Mouse (Mus musculus) spleen, postnatal 14 days (tissue): Measurements from ENCODE around the gene Slf2.
A peak's percentile ranks its signal among the peaks of the same experiment; 100 is the strongest.

Source experiments
- DNase-seq, 2 experiments: peaks; one replicate each; pipeline ENCODE4 v3.0.0; 2021 to 2022; ENCODE audit warnings: low spot score in 2 of 2

Gene Slf2

DNA sequence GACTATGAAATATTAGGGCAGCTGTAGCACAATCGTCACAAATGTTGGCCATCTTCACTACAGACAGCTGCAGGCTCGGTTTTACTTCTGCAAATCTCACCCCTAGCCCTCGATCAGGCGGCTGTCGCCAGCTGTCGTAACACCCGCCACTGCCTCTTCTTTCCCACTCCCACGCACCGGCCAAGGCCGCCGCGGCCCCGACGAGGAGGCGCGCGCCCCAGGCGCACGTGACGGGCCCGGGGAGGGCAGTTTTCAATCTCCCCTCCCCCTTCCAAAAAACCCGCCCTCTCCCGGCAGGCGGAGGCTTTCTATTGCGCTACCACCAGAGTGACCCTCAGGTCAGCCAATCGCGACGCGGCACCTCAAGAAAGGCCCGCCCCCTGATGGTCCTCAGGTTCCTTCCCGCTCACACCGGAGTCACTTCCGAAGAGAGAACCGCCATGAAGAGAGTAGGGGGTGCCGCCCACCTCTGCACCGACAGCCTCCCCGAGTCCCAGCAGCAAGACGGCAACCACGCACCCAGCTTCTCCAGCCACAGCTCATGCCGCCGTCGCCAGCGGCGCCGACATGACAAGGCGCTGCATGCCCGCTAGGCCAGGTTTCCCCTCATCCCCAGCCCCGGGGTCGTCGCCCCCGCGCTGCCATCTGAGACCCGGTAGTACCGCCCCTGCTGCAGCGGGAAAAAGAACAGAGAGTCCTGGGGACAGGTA lies at the start of gene Slf2:
Slf2 (plus strand) TSS at position 408 of the 710 bp plus-strand sequence.
- peak; percentile 97 to 98 for DNase-seq

DNA sequence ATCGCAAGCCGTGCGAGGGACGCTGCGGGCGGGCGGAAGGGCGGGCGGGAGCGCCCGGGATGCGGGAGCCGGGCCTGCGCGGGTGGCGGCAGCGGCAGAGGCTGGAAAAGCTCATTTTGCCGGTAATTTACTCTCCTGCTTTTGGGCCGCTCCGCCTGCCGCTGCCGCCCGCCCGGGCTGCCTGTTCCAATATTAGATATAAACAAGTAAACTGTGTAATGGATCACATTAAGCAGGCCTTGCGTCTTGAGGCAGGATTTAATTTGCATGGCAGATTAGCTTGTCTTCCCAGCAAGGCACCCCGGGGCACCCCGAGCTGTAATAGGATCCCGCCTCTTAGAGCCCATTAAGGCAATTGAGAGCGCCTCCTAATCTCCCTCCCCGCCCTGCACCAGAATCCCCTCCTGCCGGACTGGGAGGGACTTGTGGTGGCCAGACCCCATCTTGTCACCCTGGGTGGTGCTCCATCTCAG lies 48.4 kb upstream of the Slf2 start:
- DNase-seq = no peak

DNA sequence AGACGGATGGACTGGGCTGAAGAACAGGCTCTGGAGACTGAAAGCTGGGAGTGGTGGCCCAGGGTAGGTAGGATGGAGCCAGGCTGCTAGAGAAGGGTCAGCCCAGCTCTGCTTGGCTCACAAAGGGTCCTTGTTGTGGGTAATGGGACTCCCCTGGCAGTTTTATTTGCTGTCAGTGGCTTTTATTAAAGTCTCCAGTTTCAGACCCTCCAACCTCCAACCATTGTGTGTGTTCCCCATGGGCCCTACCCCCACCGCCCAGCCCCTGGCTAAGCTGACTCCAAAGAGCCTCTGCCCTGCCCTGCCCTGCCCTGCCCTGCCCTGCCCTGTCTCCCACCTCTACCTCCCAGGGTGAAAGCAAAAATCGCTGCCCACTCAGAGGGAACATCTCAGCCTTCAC lies 46.6 kb upstream of the Slf2 start:
- DNase-seq = no peak

DNA sequence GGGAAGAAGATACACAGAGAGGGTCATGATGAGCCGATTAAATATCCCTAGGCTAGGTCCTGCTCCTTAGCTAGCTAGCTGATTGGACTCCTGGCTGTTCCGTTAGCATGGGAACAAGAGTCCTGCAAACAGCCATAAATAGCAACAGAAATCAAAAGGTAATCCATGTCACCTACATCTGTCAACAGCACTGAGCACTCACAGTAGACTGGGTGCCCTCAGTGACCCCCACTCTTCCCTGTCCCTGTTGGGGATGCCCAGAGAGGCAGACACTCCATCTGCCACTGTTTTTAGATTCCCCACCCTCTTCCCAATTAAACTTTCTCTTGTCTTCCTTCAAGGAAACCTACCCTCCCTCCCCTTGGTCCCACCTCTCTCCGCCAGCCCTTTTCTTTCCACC lies 44.5 kb upstream of the Slf2 start:
- no peak for DNase-seq

DNA sequence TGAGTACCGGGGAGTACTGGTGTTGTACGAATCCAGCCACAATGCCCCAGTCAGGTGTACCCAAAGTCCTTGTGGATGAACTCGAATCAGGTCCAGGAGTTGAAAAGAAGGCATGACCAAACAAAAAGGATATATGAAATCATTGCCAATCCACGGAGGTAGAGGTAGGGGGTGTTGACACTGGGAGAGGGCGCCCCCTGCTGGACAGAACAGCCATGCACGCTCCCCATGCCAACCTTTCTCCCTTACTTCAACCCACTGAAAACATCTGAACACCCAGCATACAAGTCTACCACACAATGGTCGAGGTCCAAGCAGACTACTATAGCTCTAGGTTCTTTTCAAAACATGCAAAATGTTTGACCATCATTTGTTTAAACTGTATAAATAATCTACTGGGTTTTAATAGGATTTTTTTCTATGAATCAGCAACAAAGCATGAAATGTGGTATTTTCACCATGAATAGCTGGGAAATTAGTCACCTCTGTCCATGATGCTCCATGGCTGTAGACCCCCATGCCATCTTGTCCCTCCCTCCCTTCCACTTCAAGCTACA lies 43.2 kb upstream of the Slf2 start:
- DNase-seq = peak; percentile 31 to 47

DNA sequence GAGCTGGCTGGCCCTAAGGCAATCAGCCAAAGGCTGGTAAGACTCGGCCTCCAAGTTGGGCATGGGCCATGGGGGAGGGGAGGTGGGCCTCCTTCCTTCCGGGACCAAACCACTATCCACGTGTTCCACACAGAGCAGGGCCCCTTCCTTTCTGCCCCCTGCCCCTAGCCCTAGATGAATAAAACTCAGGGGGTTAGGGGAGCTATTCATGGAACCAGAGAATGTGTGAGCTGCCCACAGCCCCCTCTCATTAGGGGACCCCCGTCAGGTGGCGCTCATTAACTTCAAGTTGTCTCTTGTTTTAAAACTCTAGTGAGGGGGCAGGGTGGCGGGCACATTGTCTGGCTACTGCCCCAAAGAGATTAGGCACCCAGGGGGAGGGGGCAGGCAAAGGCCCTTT lies 41.4 kb upstream of the Slf2 start:
- no peak for DNase-seq

DNA sequence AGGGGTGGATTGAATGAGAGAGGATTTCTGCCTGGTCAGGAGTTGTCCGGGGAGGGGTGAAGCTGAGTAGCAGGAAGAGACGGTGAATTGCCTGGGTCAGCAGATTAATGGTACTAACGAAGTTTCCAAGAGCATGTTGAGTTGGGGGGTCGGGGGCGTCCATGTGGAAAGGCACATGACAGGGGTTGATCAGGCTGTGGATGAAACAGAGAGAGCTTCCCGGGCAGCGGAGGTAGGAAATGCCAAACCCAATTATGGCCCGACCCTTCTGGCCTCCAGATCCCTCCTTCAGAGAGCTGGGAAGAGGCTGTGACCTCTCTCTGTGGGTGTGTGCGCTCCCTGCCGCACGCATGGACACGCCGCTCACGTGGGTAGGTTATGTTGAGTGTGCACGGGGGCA lies 39.5 kb upstream of the Slf2 start:
- DNase-seq = no peak

DNA sequence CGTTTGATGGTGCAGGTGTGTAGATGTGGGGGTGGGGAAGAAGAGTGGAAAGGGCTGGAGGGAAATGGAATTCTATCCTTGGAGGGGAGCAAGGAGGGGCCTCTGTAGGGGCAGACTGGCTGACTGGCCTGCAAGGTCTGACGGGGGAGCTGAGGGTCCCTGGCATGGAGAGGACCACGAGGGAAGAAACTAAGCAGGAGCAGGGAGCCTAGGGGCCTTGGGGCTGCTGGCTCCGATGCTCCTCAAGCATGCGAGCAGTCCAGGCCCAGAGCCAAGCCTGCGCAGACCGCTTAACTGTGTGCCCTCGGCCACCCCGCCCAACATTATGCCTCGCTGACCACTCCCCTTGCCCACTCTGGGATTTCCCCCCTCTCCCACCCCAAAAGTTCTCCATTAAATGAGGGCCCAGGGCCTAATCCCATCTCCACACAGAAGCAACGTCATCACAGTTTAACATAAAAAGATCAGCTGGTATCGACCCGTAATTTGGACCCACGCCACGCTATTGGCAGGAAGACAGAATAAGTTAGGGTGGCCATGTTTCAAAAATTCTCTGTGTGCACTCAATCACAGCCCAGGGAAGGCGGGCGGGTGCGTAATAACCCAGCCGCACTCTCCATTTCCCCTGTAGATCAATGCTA lies 37.6 kb upstream of the Slf2 start:
- DNase-seq = no peak

DNA sequence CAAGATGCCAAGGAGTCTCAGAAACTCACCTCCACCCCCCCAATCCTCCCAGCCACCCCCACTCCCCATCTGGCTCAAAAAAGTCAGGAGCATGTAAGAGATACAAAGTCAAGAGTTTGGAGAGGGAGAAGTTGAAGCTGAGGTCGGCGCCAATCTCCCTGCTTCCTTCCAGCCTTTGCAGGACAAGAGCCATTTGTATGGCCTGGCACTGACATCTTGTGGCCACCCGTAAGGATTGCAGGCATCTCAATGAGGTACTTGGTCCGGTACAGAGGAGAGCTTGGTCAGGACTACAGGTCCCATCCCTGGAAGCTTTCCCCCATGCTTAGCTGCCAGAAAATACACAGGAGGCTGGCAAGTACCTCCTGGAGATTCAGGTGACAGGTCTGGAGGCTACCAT lies 35.7 kb upstream of the Slf2 start:
- peak in 1 of 2 experiments; percentile 33 for DNase-seq

DNA sequence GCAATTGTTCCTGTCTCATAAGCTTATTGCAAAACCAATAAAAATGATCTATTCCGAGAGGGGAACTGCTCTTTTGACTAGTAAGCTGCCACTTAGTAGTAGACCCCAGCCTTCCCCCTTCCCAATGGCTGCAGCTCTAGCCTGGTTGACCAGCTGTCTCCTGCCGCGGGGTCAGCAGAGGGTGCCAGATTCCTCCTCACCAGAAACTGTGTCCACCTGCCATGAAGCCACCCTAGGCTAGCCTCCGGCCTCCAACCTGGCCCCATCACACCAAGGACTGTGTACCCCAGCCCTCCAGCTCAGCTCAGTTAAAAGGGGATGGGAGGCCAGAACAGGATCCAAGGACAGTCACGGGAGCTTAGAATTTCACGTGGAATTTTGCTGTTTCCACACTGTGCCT lies 34.5 kb upstream of the Slf2 start:
- DNase-seq = no peak

DNA sequence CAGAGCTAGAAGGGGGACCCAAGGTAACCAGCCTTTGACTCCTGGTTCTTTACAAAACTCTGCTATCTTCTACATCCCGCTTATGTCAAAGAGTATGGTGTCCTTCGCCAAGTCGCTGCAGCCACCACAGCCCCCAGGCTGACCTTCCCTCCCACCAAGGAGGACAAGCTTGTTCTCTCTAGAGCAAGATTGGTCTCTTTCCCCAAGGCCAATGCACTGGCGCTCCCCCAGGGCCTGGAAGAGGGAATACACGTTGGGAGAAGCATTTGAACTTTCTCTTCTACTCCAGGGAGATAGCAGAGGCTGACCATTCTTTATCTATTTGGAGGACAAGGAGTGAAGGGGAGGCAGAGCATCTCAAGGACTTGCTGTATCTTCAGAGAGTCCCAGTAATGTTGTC lies 33.4 kb upstream of the Slf2 start:
- no peak for DNase-seq

DNA sequence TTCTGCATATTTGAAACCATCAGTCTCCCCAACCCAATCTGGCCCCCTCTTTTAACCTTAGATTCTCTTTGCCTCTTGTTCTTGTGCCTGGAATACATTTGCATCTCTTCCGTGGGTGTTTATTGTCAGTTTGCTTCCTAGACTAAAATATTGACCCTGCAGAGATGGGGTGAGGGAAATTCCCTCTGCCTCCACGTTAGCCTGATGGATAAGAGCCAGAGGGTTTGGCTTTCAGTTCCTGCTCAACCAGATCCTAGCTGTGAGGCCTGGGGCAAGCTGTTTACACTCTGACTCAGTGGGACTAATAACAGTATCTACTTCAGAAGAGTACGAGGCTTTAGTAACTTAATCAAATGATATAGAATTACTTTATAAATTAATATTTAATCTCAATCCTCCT lies 32.3 kb upstream of the Slf2 start:
- DNase-seq = no peak

DNA sequence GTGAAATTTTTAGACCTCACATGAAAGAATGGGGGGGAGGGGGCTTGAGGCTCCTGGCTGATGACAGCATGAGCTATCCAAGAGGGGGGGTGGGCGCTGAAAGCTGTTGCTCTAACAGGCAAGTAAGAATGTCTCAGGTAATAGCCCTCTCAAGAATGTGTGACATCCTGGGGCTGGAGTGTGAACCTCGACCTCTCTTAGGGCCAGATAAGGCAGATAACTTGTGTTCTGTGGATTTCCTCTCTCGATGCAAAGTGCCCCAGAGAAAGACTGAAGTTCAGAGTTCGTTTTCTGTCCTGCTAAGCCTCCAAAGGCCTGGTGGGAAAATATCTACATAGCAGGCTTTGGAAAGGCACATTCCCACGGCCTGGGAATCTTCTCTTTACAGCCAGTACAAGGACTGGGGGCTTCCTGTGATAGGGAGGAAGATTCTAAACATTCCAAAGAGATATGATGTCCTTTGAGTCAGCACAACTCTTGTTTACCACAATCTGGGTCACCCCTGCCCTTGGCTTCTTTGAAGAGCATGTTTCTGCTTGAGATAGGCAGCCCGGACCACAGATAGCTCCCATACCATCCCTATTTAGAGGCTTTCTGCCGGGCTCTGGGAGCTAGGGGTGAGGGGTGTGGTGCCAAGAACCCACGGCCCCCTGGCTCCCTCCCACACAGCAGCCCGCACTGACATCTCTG lies 31.7 kb upstream of the Slf2 start:
- DNase-seq = no peak

DNA sequence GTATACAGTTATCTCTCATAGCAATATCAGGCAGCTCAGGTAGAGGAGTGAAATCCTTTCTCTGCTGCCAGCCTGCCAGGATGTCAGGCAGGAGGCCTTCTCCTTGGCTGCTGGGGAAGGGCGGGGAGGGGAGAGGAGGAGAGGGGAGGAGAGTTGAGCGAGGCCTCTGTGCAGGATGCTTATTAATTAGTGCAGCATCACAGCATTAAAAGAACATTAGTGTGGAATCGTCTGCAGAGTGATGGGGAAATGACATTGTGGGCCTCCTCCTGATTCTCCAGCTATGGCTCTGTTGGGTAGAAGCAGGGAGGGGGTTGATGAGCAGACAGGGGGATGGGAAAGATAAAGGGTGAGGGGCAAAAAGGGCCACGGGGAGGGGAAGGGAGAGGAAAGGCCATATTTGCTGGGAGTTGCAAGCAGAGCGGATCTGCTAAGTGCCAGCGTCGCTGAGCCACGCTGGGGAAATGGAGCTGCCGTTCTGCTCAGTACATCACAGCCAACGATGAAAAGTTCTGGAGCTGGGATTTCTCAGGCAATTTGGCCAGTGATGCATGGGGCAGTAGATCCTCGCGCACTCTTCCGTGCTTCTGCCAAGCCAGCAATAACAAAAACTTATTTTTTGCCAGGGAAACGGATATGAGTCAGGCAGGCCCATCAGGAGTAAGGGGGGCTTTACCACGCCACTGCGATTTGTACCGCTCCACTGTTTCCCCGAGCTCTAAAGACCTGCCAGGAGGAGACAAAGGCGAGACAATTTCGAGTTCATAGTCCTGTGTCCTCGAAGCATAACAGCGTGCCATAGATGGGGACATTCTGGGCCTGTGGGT lies 30.8 kb upstream of the Slf2 start:
- no peak for DNase-seq

DNA sequence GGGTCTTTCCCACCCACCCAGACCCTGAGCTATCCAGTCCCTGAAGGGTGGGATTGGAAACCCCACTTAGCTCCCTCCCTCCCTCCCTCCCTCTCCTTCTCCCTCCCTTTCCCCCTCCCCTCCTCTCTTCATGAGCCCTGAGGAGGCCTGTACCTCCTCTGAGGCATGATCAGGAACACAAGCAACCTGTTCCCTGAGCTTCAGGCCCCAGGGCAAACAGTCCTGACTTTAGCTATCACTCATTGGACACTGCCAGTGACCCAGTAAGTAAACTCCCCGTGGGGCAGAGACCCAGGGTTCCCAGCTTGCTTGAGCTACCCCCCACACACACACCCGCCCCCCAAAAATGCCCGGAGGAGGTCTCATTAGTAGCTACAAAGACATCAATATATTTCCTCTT lies 29.9 kb upstream of the Slf2 start:
- no peak for DNase-seq

DNA sequence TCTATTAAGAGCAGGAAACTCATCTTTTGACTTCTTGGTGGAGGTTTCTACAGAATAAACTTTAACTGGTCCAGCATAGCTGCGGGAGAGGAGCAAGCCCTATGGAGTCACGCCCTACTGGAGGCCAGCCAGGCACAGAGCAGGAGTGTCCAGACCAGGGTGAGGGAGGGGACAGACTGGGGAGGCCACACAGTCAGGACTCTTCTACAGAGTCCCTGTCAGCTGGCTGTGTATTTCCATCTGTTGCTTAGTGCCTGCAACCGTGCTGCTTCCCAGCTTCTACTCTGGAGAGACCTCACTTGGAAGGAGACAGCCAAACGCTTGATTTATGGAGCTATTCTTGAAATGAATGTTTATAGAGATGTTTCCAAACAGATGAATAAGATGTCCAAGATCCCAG lies 28.6 kb upstream of the Slf2 start:
- DNase-seq = no peak

DNA sequence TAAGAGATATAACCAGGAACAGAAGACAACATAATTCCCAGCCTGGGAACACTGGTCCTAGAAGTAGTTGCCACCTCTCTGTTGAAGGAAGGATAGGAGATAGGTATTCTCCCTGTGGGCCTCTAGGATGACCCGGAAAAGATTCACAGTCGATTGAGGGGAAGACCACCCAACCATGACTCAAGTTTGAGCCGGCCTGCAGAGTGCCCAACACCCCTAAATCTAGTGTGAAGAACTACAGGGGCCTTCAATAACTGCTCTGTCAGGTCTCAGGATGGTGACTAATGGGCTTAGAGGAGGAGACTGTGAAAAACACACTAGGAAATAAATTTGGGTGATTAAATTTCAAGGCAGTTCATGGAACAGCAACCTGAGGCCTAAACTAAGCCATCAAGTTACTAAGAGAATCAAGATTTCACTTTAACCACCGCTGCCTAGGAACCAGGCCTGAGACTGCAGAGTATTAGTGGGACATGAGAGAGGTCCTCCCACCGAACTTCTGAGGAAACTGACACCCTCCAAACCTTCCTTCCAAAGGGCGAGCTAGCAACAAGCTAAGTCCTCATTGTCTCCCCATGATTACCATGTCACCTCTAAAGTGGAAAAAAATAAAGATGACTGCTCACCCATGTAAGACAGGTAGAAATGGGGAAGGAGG lies 27.5 kb upstream of the Slf2 start:
- DNase-seq = no peak

DNA sequence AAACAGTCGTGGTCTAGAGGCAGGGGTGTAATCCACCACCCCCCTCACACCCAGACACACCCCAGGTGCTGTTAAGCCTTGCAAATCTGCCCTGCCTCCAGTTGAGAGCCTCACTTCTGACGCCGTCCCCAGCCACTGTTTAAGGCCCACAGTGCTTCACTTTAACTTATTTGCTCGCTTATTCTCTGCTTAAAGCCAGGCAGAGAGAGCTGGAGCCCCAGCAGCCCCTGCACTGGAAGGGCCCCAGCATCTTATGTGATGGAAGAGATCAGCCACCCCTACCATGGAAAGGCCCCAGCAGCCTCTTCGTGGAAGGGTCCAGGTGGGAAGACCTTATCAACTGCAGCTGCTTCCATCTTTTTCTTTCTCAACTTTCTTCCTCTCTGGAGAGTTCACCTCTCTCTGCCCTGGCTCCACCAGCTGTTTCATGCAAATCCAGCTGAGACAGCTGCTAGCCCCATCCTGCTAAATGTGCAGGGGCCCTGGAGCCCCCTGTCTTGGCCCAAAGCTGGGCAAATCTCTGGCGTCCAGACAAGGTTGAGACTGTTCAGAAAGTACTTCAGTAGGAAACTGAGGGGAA lies 26.7 kb upstream of the Slf2 start:
- no peak for DNase-seq

DNA sequence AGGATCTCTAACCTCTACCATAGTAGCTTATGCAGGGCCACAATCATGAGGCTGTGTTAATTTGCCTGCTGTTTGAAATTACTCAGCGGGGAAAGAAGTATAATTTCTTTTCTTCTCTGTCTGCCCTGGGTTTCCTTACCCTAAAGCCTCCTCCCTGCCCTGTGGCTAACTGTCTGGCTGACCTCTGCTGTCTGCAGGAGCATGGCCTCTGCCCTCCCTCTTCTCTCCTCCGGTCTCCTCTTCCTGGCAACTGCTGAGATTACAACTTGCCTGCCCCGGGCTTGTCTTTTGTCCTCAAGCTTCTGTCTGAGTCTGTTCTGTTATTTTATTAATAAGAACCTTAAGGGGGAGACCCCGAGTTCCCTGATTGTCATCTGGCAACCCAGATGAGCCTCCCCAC lies 25.6 kb upstream of the Slf2 start:
- DNase-seq = no peak

DNA sequence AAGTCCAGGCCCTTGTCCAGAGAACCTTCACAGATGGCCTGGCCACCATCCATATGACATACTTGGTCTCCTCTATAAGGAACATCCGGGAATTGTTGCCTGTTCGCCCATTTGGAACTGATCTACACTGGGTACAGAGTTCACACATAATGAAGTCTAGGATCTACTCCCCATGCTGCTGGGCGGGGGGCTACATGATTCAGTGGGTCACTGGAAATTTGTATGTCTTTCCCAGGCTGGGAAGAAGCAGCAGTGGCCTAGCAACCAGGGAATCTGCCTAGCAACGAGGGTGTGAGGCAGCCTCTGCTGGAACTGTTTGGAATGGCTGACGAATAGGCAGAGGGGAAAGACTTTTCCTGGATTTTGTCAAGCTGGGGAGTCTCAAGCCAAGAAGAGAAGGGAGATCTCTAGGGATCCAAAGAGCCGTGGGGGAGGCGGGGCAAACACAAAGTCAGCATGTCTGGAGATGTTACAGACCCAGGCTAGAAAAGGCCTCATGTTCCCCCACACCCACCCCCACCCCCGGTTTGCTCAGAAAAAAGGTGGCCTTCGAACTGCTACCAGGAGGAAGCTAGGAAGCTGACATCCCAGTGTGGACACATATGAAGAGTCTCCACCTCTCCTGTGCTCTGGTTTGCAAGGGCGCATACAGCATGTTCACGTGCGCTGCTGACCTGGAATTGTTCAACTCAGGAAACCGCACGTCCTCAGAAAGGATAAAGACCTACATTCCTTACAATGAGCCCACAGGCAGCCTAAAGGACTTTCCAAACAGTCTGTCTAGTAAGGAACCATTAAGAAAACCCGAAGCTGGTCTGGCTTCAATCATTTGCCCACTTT lies 22.9 kb upstream of the Slf2 start:
- no peak for DNase-seq
